Mouse (Mus musculus): ENCODE measurements at regions not wholly inside any gene's neighbourhood (a gene's known extent, or its start where the extent isn't known, plus 50 kb on each side); places are given as distances from the start of the nearest gene placed in this dataset.
A peak's percentile ranks its signal among the peaks of the same experiment; 100 is the strongest.

DNA sequence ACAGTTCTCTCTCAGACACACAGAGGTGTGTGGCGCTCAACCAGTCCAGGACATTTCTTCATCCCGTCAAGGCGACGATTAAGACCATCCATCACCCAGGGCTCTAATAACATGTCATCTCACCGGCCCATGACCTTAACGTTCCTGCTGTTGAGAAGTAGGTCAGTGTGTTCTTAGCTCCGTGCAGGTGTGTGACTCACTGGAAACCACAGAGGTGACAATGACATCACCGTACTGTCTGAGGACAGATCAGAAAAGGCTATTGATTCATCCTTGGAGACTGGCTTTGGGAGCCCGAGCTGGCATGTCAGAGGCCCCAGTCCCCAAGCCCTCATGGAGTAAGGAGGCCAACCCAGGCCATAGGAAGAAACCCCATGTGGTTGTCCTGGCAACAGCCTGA, 109.3 kb upstream of the Sulf2 start:
- no peak for DNase-seq

DNA sequence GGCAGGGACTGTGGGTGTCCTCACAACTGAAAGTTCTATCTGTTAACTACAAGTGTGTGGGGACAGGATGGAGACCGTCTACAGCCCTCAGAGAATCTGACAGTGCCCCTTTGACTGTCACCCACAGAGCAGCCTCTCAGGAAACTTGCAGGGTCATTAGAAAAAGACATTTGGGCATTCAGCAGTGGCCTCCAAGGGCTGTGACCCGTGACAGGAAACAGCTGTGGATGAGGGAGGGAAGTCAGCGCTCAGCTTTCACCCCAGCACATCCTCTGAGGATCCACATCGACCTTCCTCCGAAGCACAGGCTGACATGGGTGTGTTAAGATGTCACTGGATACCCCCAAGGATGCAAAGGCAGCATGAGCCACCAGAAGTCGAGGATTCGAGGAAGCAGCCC, 106.3 kb upstream of the Sulf2 start:
- DNase-seq = peak; percentile 46

- DNase-seq = no peak
These were observed 105.6 kb upstream of the Sulf2 start for GRCm38 (mm10) chr2:166261065-166261464.

GRCm38 (mm10) chr2:166258771-166259180, 103.3 kb upstream of the Sulf2 start:
- DNase-seq = no peak

DNA sequence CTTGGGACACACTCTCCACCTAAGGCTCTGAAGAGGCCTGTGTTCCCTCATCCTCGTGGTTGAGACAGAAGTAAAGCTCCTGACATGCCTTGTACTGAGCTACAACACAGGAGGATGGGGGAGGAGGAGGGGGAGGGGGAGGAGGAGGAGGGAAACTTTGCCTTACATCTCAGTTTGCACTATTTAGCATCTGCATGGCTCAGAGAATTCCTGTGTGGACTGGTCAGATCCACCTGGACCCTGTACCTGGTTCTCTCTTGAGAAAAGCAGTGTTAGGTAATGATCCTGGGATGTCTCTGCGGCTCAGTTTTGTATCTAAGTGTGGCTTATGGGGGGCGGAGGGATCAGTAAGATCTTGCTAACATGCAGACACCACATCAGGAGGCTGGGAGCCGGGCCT, 102.2 kb upstream of the Sulf2 start:
- DNase-seq = no peak

DNA sequence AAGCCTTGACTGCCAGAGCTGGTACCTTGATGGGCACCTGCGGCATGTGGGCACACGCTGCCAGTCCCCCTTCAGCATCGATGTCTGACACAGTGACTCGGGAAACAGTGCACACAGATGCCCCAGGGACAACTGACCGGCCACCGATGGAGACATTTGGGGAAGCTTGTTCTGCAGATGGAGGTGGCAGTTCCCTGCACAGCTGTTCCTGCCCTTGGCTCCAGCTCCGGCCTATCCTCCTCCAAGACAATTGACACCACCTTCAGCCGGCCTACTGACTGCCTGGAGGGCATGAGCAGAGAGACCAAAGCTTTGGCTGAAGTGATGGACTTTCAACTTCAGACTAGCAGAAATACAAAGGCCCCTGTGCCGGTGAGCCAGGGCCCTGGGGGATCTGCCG, 100.7 kb upstream of the Sulf2 start:
- no peak for DNase-seq

DNA sequence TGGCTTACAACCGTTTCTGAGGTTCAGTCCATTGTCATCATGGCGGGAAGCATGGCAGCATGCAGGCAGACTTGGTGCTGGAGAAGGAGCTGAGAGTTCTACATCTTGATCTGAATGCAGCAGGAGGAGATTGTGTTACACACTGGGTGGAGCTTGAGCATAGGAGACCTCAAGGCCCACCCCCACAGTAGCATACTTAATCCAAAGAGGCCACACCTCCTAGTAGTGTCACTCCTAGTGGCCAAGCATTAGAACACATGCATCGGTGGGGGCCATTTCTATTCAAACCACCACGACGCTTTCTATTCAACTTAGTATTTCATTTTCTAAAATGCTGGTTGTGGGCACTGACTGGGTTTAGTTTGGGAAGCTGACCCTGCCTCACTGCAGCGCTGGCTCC, 99.1 kb upstream of the Sulf2 start:
- no peak for DNase-seq

GRCm38 (mm10) chr2:166252107-166252506, 96.6 kb upstream of the Sulf2 start:
- no peak for DNase-seq

DNA sequence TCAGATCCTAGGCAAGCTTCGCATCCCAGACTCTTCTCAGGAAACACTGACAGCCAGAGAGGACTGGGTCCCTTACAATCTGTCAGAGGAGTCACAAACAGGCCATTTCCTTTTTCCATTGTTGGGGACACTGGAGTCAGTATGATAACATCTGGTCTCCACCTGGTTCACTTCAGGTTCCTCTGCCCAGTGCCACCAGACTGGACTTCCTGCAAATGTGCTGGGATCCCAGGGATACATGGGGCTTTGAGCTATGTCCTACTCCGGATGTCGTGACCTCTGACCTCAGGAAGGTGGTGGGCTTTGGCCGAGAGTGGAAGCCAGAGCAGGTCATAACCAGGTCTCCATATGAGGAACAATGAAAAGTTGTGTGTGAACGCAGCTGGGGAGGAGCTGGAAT, 96.0 kb upstream of the Sulf2 start:
- peak; percentile 21 for DNase-seq

- peak; percentile 55 for DNase-seq
These were observed 95.1 kb upstream of the Sulf2 start for GRCm38 (mm10) chr2:166250571-166250970.

DNA sequence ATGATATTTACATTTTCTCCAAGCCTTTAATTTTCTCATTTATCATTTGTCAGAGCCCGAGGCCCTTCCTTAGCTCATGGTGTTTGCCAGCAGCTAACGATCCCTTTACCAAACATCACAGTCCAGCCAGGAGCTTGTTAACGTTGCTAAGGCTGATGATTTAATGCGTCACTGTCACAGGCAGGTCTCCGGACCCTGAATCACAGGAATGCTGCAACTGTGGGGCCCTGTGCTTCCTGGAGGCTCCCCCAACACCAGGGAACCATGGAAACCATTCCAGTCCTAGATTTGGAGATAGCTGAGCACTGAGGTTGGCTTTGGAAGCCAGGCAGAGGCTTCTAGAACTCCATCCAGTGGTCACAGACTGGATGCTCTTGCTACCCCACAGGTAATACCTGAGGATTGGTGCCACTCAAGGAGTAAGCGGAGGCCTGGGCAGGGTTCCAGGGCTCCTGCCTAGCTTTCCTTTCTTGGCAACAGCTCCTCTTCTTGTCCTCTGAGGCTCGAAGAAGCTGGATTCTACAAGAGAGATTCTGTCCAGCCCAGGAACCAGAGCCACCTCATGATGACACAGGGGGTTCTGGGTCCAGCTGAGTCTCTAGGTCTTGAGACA, 94.0 kb upstream of the Sulf2 start:
- DNase-seq = no peak

GRCm38 (mm10) chr2:166246401-166247189, 91.1 kb upstream of the Sulf2 start:
- no peak for DNase-seq

GRCm38 (mm10) chr2:166245219-166245618, 89.8 kb upstream of the Sulf2 start:
- no peak for DNase-seq

GRCm38 (mm10) chr2:166242786-166243521, 87.5 kb upstream of the Sulf2 start:
- DNase-seq = no peak

GRCm38 (mm10) chr2:166241310-166241709, 85.8 kb upstream of the Sulf2 start:
- no peak for DNase-seq

GRCm38 (mm10) chr2:166240056-166240455, 84.6 kb upstream of the Sulf2 start:
- no peak for DNase-seq

- DNase-seq = peak; percentile 27
These were observed 82.2 kb upstream of the Sulf2 start for GRCm38 (mm10) chr2:166237554-166238269.

- no peak for DNase-seq
These were observed 80.6 kb upstream of the Sulf2 start for GRCm38 (mm10) chr2:166236102-166236501.

DNA sequence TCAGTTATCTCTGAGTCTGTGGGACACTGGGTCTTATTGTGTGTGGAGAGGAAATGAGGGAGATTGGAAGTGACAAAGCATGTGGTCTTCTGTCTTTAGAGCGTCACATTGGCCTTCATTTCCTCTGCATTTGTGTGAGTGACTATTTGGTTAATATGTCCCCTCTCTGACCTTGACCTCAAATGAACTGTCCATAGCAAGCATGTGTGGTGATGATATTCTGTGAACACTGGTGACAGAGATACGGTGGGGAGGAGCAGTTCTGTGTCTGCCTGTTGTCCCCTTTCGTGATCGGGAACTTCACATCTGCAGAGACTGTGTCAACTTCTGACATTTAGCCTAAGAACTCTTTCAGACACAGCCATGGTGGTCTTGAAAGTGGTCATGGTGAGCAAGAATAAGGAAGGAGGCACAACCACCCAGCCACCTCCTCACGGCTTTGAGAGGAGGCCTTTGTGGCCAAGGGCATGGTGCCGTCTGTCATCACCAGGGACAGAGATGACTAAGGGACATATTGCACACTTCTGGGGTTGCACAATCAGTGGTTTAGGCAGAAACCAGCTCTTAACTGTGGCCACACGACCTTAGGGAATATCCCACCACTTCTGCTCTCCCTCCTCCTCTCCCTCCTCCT, 79.2 kb upstream of the Sulf2 start:
- DNase-seq = peak; percentile 53

DNA sequence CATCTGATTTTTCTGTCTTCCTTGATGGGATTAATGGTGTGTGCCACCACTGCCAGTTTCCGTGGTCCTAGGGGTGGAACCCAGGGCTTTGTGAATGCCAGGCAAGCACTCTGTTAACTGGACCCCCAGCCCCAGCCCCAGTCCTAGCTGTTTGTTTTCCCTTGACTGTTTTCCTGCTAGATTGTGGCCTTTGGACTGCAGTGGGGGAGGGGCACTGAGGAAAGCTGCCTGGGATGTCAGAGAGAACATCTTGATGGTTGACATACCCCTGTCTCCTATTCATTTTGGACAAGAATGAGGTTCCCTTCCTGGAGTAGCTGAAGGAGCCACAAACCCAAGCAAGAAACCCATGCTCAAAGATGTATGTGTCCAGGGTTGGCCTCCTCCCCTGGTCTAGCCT, 77.8 kb upstream of the Sulf2 start:
- DNase-seq = no peak

- no peak for DNase-seq
These were observed 76.9 kb upstream of the Sulf2 start for GRCm38 (mm10) chr2:166232376-166232775.

GRCm38 (mm10) chr2:166230617-166231016, 75.2 kb upstream of the Sulf2 start:
- DNase-seq = no peak

DNA sequence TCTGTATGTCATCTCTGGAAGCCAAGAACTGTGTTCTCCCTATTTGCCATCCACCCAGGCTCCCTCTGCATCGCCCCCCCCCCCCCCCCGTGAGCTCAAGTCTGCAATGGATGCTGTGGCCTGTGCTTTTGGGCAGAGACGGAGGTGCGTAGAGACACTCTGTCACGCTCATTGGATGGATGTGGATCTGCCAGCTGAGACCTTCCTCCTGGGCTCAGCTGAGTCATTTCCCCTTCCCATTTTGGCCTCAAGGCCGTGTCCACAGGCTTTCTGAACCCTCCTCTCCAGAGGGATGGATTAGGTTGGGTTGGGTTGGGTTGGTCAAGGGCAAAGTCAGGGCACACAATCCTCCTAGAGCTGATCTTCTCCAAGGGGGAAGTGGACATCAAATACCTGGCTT, 72.9 kb upstream of the Sulf2 start:
- DNase-seq = no peak
